Mouse (Mus musculus) kidney, postnatal 14 days (tissue): Measurements from ENCODE around the gene Jtb.
"Not testable (repeated sequence)": the region's sequence is repeated elsewhere in the genome, so short reads cannot be mapped to it uniquely, and the experiment has no call there.

ENCODE experiments used
- DNase-seq: peaks from one replicate; pipeline ENCODE4 v3.0.0; 2022; ENCODE audit warnings: mixed read lengths

Gene Jtb

DNA sequence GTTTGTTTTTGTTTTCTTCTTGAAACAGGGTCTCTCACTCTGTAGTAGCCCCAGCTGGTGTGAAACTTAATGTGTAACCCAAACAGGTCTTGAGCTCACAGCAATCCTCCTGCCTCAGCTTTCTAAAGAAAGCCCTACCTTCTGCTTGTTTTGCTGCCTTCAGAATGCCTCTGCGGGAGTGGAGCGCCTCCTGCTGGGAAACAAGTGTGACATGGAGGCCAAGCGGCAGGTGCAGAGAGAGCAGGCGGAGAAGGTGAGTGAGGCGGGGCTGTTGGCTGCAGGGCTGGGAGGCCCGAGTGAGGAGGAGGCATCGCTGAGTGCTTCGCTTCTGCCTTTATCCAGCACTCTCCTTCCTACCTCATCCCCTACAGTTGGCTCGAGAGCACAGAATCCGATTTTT is 7.1 kb upstream of the Jtb start:
- no peak for DNase-seq

DNA sequence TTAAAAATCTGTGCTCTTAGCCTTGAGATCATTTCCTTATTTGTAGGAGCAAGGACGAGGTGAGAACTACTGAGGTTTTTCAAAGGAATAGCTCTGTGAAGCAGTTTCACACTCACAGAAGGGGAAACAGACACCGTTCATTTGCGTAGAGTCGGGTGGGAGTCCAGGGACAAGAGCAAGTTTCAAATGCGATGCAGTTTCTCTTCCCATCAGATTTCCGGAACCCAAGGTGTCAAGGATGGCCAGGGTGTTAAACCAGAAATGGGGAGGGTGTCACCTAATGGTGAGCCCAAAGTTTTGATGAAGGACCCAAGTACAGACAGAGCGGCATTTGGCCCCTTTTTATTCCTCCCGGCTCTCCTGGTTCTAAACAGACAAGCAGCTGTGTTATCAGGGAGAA is 322 bp upstream of the Jtb start:
- DNase-seq: no peak

DNA sequence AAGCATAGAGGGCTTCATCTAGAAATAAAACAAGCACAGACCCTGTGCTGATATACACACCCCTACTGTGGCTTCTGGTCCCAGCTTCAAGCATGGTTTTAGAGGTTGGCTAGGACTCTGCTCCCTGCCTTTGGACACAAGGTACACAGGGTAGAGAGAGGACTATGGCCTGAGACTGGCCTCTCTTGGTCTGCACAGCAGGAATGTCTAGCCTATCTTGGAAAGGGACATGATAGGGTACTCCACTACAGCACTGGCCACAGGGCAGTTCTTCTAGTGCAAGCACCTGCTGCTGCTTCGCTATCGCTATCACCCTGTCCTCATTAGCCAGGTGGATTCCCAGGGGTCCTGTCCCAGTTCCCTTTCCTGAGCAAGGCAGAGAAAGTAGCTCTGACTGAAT is 9.9 kb downstream of the Jtb start:
- peak; percentile 37 for DNase-seq

DNA sequence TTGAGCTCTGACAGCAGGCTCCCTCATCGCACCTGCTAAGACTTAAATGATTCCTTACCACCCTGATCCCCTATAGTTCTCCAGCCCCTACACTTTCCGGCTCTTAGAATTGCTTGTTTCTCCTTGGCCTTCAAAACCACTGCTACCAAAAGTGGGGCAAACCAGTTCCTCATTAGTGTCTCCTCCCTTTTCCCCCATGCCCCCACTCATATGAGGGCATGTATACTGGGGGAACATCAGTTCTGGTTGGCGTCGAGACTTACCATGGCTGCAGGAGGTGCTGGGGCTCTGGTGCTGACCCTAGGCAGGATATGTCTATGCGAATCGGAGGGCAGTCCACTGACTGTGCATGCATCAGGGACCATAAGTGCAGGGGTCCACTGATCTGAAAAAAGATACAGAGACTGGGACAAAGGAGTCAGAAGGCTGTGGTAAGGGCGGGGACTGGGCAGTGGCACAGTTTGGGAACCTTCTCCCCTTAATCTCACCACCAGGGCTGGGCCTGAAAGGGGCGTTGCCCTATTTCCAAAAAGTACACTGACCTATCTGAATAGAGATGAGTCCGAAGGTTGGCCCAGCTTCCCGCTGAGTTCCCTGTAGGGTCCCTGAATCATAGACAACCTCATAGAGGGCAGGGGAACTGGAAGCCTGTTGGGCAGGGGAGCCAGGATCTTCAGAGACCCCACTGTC is 10.4 kb downstream of the Jtb start:
- DNase-seq: no peak

DNA sequence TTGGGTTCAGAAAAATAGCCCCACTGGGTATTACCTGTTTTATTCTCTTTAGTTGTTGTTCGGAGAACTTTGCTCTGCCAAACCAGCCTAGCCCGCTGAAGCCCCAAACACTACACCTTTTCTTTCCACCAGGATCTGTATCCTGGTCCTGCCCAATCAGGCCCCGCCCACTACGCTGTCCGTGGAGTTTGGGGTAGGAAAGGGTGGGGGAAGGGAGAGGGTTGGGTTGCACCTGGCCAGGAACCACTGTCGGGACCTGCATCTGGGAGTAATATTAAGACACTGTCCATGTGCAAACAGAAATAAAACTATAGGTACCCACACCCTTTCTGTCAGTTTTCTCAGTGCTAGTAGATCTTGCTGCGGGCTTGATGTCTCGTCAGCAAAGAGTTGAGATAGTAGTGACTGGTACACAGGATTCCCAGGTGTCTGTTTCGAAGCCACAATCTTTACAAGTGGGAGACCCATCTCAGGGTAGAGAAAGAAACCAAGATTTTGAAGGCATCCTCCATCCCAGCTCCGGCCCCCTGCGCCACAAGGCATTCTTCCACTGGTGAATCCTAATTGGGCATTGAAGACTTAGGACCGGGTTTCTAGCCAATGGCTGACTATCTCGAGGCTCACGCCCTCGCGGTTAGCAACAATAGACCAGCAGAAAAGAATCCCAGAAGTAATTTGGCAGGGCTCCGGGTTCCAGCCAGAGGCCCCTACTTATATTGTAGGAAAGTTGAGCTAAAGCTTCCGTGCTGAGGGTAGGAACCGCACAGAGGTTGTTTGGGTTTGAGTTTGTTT is 11.8 kb downstream of the Jtb start, which contains the start of gene Creb3l4:
Creb3l4 (minus strand) TSS at position 529 of the 792 bp plus-strand sequence.
- peak; percentile 63 for DNase-seq

DNA sequence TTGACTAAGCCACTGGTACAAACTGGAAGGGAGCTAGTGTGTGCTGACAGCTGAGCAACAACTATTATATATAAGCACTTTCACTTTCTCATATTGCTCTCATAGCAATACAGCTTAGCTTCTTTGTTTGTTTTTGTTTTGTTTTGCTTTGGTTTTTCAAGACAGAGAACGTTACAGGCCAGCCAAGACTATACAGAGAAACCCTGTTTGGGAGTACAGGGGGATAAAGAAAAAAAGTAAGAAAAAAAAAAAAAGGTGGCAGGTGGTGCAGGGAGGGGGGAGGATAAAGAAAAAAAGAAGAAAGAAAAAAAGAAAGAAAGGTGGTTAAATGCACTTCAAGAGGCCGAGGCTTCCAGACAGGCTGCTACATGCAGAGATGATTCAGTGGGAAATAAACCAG is 14.0 kb downstream of the Jtb start:
- DNase-seq: no peak

DNA sequence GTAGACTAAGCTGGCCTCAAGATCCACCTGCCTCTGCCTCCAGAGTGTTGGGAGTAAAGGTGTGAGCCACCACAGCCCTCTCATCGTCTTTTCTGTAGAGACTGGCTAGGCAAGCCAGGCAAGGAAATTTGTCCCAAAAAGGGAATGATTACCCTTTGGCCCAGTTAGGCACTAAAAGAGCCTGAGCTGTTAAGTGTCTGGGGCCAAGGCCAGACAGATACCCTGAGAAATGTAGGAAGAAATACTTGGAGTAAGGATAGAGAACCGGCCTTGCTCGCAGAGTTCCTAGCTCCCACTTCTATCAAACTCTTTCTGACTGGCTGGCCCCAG is 16.2 kb downstream of the Jtb start:
- DNase-seq: no peak

DNA sequence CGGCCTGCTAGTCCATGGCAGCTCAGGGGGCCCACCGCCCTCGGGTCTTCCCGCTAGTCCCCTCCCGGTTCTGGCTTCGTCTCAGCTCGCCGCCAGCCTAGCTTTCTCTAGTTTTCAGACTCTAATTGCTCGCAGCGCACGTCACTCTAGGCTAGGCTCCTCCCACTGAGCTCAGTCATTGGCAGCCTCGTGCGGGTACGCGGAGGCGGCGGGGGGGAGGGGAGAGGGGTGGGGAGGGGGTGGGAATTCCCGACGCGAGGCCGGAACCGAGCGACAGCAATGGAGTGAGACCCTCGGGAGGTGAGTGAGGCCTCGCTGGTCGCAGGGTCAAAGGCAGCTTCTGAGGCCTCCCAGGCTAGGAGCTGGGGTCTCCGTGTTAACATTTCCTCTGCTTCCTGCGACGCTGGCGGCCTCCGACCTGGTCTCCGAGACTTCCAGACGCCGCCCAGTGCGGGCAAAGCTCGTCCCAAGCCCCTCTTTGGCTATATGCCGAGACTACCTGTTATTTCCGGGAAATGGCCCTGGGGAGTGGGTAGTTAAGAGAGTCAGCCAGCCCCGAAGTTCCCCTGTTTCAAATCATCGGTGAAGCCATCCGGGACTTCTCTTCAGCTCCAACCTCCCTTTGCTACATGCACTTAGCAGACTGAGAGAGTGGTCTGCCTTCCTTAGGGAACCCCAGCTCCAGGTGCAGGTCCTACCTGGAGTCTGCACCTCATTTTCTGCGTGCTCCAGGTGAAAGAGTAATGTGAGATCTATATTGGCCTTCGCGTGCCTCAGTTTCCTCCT is 16.8 kb downstream of the Jtb start, which contains the start of gene Slc39a1:
Slc39a1 (plus strand) TSS at position 213 of the 786 bp plus-strand sequence.
- peak; percentile 97 for DNase-seq

DNA sequence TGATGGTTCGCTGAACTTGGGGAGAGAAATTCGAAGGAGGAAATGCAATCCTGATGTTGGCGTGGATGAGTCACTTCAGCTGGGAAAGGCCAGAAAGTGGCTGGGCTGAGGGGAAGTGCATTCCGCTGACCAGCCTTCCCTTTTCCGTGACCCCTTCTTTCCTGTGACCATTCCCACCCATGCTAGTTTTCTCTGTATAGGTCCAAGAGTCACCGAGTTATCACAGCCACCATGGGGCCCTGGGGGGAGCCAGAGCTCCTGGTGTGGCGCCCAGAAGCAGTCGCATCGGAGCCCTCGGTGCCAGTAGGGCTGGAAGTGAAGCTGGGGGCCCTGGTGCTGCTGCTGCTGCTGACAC is 17.3 kb downstream of the Jtb start:
- DNase-seq: peak; percentile 56

DNA sequence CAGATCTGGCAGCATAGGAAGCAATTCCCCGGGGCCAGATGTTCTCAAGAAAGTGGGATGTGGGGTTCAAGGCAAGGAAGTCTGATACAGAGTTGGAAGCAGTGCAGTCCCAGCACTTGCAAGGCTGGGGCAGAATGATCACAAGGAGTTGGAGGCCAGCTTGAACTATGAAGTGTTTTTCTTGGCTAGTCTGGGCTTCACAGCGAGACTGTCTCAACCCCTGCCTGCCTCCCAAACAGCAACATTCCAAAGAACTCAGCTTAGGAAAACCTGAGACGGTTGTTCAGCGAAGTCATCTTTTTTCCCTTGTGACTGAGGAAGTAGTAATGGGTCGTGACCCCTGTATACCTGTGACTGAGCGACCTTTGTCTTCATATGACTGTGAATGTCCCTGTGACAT is 19.4 kb downstream of the Jtb start:
- no peak for DNase-seq

DNA sequence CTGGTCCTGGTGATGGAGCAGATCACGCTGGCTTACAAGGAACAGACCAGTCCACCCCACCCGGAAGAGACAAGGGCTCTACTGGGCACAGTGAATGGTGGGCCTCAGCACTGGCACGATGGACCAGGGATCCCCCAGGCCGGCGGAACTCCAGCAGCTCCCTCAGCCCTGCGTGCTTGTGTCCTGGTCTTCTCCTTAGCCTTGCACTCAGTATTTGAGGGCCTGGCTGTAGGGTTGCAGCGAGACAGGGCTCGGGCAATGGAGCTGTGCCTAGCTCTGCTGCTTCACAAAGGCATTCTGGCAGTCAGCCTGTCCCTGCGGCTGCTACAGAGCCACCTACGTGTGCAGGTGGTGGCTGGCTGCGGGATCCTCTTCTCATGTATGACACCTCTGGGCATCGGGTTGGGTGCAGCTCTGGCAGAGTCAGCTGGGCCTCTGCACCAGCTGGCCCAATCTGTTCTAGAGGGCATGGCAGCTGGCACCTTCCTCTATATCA is 20.4 kb downstream of the Jtb start:
- DNase-seq: not testable (repeated sequence)

DNA sequence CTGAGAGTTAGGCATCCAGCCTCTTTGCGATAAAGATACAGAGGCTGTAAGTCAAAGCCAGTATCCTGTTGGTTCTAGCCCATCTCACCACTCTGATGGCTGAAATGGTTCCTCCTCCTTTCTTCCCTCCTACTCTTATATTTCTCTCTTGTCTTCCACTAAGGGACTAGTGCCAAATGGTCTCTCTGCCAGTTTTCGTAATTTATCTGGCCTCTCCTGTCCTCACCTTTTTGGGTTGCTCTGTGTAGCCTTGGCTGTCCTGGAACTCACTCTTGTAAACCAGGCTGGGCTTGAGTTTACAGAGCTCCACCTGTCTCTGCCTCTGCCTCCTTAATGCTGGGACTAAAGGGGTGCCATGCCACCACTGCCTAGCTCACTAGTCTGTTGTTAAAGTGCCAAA is 21.3 kb downstream of the Jtb start:
- not testable (repeated sequence) for DNase-seq

DNA sequence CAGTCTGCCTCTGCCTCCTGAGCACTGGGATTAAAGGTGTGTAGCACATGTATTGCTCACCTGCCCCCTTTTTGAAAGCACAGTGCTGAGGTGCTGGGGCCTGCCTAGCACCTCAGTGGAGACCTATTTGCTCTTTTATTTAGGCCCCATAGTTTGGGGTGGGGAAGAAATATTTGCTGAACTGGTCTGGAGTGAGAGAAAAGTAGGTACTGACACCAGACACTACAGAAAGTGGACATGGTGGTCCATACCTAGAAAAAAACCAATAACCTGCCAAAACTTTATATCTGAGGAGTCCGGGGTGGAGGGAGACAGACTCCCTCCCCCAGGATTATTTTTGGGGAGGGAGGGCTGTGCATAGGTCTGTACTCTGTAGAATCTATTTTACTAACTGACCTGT is 21.8 kb downstream of the Jtb start:
- DNase-seq: not testable (repeated sequence)

DNA sequence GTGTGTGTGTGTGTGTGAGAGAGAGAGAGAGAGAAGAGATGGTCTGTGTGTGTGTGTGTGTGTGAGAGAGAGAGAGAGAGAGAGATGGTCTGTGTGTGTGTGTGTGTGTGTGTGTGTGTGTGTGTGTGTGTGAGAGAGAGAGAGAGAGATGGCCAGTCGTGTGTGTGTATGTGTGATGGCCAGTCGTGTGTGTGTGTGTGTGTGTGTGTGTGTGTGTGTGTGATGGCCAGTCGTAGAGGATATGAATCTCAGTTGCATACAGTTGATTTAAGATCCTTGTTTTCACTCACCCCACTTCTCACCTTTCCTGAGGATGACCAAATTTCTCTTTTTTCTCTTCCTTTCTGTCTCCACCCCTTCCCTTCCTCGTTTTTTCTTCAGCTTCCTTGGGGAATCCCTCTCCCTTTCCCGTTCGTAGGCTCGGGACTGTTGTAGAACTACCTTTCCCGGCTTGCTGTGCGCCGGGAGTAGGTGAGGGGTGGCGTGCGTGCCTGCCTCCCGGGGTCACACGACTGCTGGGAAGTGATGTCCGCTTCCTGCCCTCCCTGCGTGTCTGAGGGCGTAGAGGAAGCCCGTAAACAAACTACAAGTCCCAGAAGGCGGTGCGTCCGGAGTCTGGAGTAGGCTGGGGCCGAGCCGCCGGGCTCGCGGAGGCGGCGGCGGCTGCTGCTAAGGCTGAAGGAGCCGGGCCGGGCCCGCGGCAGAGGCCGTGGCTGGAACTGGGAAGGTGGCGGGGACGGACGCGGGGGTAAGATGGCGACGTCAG is 22.4 kb downstream of the Jtb start, which contains the start of gene Crtc2:
Crtc2 (plus strand) TSS at position 511 of the 766 bp plus-strand sequence.
- peak; percentile 97 for DNase-seq

DNA sequence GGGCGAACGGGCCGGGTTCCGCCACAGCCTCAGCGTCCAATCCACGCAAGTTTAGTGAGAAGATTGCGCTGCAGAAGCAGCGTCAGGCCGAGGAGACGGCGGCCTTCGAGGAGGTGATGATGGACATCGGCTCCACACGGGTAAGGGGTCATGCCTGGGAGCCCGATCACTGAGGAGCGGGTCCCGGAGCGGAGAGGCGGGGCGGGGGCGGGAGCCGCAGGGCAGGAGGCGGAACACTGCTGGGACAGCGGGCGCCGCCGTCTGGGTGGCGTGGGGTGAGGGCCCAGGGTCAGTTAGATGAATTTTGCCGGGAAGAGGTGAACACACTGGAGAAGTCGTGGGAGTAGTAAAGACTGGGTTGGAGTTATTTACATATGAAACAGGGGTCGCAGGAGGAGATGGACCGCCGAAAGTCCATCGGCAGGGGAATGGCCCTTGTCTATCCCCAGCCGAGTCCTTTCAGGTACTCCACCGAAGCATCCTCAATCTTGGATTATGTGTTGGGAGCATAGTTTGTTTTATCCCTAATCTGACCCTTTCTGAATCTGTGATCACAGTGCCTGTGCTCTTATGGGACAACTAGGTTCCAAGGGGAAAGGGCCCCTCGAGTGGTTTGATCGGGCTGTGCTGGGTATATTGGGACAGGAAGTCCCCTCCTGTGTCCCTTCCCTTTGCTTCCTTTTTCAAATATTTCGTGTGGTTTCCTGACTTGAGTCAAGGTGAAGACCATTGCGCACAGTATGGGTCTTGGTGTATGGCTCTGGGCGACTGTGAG is 23.2 kb downstream of the Jtb start:
- DNase-seq: no peak

DNA sequence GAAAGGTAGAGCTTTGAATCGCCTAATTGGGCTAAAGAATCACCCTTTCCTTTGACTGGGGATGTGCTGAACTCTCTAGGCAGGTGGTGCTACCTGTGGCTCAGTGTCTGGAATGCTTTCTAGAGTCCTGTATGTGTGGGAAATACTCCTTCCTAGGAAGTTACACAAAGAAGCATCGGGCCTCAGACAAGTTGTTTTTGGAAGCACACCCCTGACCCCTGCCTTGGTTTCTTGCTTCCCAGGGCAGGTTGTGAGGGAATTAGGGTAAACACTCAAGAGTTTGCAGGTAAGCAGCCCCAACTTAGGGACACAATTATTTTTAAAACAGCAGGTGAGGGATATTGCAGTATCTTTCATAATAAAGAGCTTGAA is 23.8 kb downstream of the Jtb start:
- no peak for DNase-seq

DNA sequence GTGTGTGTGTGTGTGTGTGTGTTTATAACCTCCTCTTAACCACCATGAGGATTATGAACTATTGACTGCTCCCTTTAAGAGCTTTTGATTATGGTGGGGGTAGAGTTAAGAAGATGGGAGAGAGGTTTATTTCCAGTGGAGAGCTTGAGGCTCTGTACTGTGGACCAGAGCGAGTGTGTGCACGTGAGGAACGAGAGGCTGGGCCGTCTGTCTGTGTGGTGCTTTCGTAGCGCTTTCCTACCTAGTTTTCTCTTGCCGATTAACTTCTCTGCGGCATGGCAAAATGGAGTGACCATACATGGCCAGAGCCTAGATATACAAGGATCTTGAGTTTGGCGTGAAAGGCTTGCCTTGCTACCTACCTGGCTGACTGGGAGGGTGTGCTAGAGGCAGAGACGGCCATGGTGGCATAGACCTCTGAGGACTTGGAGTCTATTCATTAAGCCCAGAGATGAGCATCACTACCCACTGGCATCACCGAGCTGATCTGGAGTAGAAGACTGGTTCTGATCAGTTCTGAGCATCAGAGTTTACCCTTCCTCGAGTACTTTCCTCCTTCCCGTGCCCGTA is 24.5 kb downstream of the Jtb start:
- no peak for DNase-seq

DNA sequence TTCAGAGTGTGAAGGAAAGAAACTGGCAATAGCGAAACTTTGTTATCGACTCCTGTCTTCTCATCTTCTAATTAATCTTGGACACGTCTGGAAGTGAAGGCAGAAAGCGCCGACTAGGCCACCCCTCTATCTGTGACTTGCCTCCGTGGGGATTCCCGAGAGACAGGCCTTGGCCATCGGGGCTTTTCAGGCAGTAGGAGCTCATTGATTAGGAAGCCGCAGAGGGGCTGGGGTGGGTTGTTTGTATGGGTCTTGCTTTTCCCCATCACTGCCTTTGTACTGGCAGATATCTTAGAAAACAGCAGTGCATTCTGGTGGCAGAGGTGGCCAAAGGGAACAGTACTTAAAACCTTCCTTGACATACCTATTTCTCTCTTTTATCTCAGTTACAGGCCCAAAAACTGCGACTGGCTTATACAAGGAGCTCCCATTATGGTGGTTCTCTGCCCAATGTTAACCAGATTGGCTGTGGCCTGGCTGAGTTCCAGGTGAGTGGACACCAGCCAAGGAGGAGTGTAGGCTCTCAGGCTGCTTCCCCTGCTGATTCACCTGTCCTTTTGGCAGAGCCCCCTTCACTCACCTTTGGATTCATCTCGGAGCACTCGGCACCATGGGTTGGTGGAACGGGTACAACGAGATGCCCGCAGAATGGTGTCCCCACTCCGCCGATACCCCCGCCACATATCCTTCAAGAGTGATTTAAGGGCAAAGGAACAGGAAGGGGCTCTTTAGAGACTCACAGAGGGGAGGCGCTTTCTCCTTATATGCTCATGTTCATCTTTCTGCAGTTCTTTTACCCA is 25.5 kb downstream of the Jtb start:
- DNase-seq: peak; percentile 41

DNA sequence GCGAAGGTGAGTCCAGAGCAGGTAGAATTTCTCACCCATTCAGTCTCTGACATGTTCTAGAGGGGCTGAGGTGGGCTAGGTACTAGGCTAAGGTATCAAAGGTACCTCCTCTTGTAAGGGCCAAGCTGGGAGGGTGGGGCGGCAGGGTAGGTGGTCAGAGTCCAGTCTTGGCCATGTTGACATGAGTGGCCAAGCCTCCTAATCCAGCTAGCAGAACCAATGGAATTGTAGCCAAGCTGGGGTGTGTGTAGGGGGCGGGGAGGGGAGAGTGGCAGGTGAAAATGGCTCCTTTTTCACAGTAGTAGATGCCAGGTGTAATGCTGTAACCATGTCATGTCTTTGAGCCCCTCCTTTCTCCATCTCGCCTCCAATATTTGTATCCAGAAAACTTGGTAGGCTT is 27.1 kb downstream of the Jtb start:
- peak; percentile 41 for DNase-seq

DNA sequence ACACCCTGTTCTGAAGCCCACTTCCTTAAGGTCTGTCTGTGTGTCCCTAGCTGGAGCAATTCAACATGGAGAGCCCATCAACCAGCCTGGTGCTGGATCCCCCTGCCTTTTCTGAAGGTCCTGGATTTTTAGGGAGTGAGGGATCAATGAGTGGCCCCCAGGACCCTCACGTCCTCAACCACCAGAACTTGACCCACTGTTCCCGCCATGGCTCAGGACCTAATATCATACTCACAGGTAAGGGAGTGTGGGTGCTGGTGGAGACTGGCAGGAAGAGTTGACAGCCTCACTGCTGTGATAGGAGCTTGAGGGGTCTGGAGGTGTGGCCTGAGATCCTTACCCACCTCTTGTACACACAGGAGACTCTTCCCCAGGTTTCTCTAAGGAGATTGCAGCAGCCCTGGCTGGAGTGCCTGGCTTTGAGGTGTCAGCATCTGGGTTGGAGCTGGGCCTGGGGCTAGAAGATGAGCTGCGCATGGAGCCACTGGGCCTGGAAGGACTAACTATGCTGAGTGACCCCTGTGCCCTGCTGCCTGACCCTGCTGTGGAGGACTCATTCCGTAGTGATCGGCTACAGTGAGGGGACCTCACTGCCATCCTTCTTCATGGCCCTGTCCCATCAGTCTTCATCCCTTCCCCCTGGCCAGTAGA is 31.8 kb downstream of the Jtb start:
- DNase-seq: no peak
